Mouse (Mus musculus) testis, adult 2 months (tissue): ENCODE data around the gene Kank2. TPM values are rescaled to one million over a fixed set of nuclear protein-coding genes. Genes with fewer than 3 reads are reported as not detected.
"Not testable (repeated sequence)": the region's sequence is repeated elsewhere in the genome, so short reads cannot be mapped to it uniquely, and the experiment has no call there.

Source experiments
- H3K27ac ChIP-seq: fragments of 200-500 bp; 2 replicates; pipeline ENCODE4 v1.5.1; 2012; ENCODE audit warnings: low read depth, low read length; ENCODE audit not compliant: control insufficient read depth, insufficient read depth
- H3K27me3 ChIP-seq: fragments of 200-500 bp; 2 replicates; pipeline ENCODE4 v1.6.1; 2012; ENCODE audit warnings: mild to moderate bottlenecking, low read length, moderate library complexity; ENCODE audit not compliant: control insufficient read depth, insufficient read depth
- H3K36me3 ChIP-seq: fragments of 200-500 bp; 2 replicates; pipeline ENCODE4 v1.6.1; 2012; ENCODE audit warnings: mild to moderate bottlenecking, low read length; ENCODE audit not compliant: control insufficient read depth, insufficient read depth
- H3K4me1 ChIP-seq: fragments of 200-500 bp; 2 replicates; pipeline ENCODE4 v1.6.1; 2012; ENCODE audit warnings: low read length; ENCODE audit not compliant: control insufficient read depth, insufficient read depth
- H3K4me3 ChIP-seq: fragments of 200-500 bp; 2 replicates; pipeline ENCODE4 v1.5.1; 2012; ENCODE audit warnings: low read depth, mild to moderate bottlenecking, low read length, moderate library complexity, mixed read lengths; ENCODE audit not compliant: control insufficient read depth
- CTCF ChIP-seq: fragments of 200-500 bp; IDR thresholded peaks from 2 replicates; pipeline ENCODE4 v1.5.1; 2012; ENCODE audit warnings: low read depth, mild to moderate bottlenecking, inconsistent platforms, low read length, moderate library complexity; ENCODE audit not compliant: control insufficient read depth, insufficient read depth, insufficient replicate concordance
- POLR2A ChIP-seq: fragments of 200-500 bp; IDR thresholded peaks from 2 replicates; pipeline ENCODE4 v1.6.1; 2012; ENCODE audit warnings: low read depth, mild to moderate bottlenecking, inconsistent platforms, low read length, moderate library complexity; ENCODE audit not compliant: control insufficient read depth
- polyA plus RNA-seq: library from polyadenylated mRNA; depleted of rRNA; stranded (reverse); fragments of >200 nt; gene quantifications from 2 replicates; pipeline ENCODE4 v1.2.3, GENCODE M21; 2012

Gene Kank2
- polyA plus RNA-seq, 1 experiment, result 6.9 TPM

DNA sequence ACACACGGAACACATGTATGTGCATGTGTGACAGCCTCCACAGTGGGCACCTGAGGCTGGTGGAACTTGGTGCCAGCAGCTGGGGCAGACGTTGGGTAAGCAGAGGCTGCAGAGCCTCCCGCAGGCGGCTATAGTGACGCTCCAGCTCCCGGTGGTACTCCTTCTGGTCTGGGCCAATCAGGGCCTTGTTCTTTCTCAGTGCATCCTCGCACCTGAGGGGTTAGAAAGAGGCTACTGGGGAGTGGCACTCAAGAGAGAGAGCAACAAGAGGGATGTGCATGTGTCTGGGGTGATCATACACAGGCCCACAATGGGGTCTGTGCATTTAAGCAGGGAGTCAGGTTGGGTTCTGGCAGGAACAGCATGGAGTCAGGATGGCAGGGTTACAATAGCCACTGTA is 2.6 kb upstream of the Kank2 start:
- Histone ChIP-seq H3K4me1 (peaks cover 6% of the 10 kb centered on the region), H3K27ac (no peak overlapping the region), H3K27me3 (no peaks in the 10 kb centered on the region), H3K36me3 (no peaks in the 10 kb centered on the region), H3K4me3 (no peak overlapping the region)
- no peak for TF ChIP-seq CTCF
- TF ChIP-seq POLR2A, result no peak

DNA sequence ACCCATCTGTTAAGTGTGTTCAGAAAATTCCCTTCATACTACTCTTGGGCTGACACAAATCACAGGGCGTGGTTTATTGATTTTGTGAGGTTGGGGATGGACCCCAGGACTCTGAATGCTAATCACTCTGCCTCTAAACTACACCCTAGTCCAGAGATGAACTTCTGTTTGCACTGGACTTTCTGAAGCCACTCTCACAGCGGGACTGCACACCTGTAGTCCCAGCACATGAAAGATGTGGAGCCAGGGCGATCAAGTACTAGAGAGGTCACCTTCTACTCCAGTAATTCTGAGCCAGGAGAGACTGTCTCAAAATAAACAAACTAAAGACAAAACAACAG is 436 bp upstream of the Kank2 start:
- no peak for TF ChIP-seq CTCF
- TF ChIP-seq POLR2A, result no peak
- H3K4me3 ChIP-seq, result no peak overlapping the region; the same call in 1 of the 2 replicates
- no peaks in the 10 kb centered on the region for H3K27me3 ChIP-seq
- H3K36me3 ChIP-seq, result no peaks in the 10 kb centered on the region
- no peak overlapping the region for H3K27ac ChIP-seq
- peaks cover 6% of the 10 kb centered on the region for H3K4me1 ChIP-seq

DNA sequence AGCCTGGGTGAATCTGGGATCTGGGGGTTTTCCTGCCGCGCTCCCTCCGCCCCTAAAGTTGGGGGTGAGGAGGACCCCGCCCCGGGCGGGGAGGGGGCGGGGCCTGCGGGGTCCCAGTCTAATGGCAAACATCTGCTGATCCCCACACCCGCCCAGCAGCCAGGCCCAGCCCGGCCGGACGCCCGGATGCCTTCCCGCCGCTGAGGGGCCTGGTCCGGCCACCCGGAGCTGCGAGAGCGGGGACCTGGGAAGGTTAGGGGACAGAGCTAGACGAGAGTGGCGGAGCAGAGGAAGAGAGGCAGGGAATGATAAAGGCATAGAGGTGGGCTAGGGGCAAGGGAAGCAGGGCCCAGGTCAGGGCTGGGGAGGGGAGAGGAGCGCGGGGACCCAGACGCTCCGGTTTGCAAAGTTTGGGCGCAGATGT is 611 bp downstream of the Kank2 start:
- TF ChIP-seq CTCF (no peak), POLR2A (no peak)
- Histone ChIP-seq H3K27me3 (no peaks in the 10 kb centered on the region), H3K27ac (peak overlapping the region; percentile 14), H3K4me1 (peaks cover 6% of the 10 kb centered on the region), H3K4me3 (peak overlapping the region; percentile 74), H3K36me3 (no peaks in the 10 kb centered on the region)

DNA sequence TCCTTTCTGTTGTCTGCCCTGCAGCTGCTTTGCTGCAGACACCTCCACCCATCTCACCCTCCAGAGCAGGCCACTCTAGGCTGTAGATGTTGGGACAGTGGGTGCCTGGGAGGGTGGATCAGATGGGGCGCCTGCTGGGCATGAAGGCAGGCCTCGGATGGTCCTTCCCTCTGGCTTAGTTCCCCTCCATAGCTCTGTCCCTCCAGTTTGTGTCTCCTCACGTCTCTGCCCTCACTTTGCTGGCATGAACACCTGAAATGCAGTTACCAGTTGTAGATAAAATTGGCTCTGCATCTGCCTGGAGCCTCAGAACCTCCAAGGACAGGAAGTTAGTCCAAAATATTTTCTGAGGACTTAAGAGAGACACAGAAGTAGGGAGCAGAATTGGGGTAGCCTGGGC is 1.6 kb downstream of the Kank2 start:
- Histone ChIP-seq H3K27ac (no peak overlapping the region), H3K27me3 (no peaks in the 10 kb centered on the region), H3K4me1 (peaks cover 6% of the 10 kb centered on the region), H3K4me3 (no peak overlapping the region), H3K36me3 (no peaks in the 10 kb centered on the region)
- no peak for TF ChIP-seq POLR2A
- no peak for TF ChIP-seq CTCF

DNA sequence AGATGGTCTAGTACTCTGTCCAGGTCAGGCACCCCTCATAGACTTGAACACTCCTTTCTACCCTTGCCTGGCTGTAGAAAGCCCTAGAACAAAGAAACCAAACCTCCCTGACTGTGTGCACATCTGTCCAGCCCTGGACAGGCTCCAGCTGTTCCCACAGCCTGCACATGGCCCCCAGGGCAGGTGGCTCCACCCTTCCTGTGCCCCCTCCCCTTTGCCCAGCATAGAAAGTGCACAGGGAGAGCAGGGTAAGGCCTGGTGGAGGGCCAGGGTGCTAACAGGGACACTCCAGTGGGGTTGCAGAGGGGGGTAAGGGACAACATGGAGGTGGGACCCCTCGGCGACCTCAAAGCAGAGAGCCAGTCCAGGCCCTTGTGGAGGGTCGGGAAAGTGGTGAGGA is 2.3 kb downstream of the Kank2 start:
- Histone ChIP-seq H3K4me3 (no peak overlapping the region), H3K27ac (no peak overlapping the region), H3K4me1 (peaks cover 6% of the 10 kb centered on the region), H3K27me3 (no peaks in the 10 kb centered on the region), H3K36me3 (no peaks in the 10 kb centered on the region)
- TF ChIP-seq CTCF, result no peak
- TF ChIP-seq POLR2A, result no peak

DNA sequence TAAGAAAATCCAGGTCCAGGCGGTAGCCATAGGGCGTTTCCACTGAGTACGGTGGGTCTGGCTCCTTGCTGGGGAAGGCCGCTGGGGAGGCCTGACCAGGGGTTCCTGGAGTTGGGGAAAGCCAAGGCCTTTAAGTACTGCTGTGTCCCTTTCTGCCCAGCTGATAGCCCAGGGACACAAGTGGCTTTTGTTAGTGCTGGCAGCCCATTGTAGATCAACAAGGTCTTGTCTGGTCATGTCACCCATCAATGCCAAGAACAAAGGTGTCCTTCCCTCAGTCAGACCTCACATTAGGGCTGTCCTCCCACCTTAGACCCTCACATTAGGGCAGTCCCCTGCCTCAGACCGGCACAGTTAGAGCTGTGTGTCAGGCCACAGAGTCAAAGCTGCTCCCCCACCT is 3.0 kb downstream of the Kank2 start:
- no peaks in the 10 kb centered on the region for H3K27me3 ChIP-seq
- H3K36me3 ChIP-seq, result no peaks in the 10 kb centered on the region
- H3K27ac ChIP-seq, result no peak overlapping the region
- TF ChIP-seq CTCF, result no peak
- TF ChIP-seq POLR2A, result no peak
- peaks cover 6% of the 10 kb centered on the region for H3K4me1 ChIP-seq
- no peak overlapping the region for H3K4me3 ChIP-seq

DNA sequence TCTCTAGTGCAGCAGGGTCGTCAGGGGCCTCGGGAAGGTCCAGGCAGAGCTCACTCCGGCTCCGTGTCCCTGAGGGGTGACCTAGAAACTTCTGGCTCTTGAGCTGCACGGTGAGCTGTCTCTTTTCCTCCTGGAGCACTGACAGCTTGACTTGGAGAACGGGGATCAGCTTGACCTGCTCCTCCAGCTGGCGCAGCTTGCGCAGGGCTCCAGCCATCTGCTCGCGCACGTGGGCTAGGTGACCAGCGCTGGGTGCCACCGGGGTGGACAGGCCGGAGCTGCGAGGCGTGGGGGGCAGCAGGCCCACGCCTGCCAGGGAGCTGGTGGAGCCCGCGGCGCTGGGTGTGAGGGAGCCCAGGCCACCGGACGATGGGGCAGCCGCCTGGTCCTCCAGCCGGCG is 3.6 kb downstream of the Kank2 start:
- Histone ChIP-seq H3K27ac (no peak overlapping the region), H3K27me3 (no peaks in the 10 kb centered on the region), H3K36me3 (no peaks in the 10 kb centered on the region), H3K4me1 (peaks cover 6% of the 10 kb centered on the region), H3K4me3 (no peak overlapping the region)
- no peak for TF ChIP-seq CTCF
- no peak for TF ChIP-seq POLR2A

DNA sequence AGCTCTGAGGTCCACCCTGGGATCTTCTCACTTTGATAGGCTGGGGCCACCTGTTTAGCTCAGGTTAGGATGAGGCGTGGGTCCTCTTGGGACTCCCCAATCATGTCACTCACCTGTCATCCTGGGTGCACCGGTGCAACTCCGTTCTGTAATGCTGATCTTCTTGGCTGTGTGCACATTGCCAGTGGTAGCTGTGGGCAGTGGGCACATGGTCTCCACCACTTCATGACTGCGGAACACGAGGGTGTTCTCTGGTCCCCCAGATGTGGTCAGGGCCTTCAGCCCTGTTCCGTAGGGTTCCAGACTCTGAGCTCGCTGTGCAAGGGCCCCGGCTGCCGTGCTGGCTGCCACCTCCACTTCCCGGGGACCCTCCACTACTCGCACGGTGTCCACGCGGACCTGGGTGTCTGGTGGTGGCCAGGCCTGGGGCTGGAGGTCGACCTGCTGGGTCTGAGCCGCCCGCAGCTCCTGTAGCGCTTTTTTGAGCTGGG is 4.2 kb downstream of the Kank2 start:
- Histone ChIP-seq H3K27ac (no peak overlapping the region), H3K27me3 (no peaks in the 10 kb centered on the region), H3K4me3 (no peak overlapping the region), H3K36me3 (no peaks in the 10 kb centered on the region), H3K4me1 (peaks cover 6% of the 10 kb centered on the region)
- TF ChIP-seq POLR2A, result no peak
- TF ChIP-seq CTCF, result no peak

DNA sequence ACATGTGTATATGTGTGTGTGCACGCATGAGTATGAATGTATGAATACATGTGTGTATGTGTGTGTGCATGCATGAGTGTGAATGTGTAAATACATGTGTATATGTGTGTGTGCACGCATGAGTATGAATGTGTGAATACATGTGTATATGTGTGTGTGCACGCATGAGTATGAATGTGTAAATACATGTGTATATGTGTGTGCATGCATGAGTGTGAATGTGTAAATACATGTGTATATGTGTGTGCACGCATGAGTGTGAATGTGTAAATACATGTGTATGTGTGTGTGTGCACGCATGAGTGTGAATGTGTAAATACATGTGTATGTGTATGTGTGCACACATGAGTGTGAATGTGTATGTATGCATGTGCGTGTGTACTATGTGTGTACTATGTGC is 5.0 kb downstream of the Kank2 start:
- H3K27me3 ChIP-seq, H3K4me1 ChIP-seq, H3K36me3 ChIP-seq, H3K27ac ChIP-seq, H3K4me3 ChIP-seq: not testable (repeated sequence)
